Mouse (Mus musculus) ovary, adult 10 weeks (tissue): Measurements from ENCODE around the gene Cdh13. TPM values are rescaled to one million over a fixed set of nuclear protein-coding genes. Genes with fewer than 3 reads are reported as not detected.

ENCODE experiments used
- polyA plus RNA-seq: library from polyadenylated mRNA; stranded (reverse); fragments of 350-450 nt; fragmentation: Illumina TruSeq; extraction: RNeasy Lipid Tissue Mini Kit (QIAGEN cat#74804); gene quantifications from one replicate; pipeline ENCODE4 v1.2.3, GENCODE M21; 2014

Gene Cdh13
- polyA plus RNA-seq = 2.4 TPM

GRCm38 (mm10) chr8:118283600-118284111, at the start of gene Cdh13:
TSS of gene Cdh13 (plus strand) at chr8:118283733.

GRCm38 (mm10) chr8:119344190-119344856, 1060.8 kb downstream of the Cdh13 start, which contains the start of gene Hsbp1:
TSS of gene Hsbp1 (plus strand) at chr8:119344488.

